Mouse (Mus musculus): ENCODE measurements around the gene Gm6034. TPM values are rescaled to one million over a fixed set of nuclear protein-coding genes. Genes with fewer than 3 reads are reported as not detected.
"Not testable (repeated sequence)": the region's sequence is repeated elsewhere in the genome, so short reads cannot be mapped to it uniquely, and the experiment has no call there.

Gm6034 gene
- total and polyA plus RNA-seq, 3 experiments: 0.42 to 2.1 (median 1.1) TPM

DNA sequence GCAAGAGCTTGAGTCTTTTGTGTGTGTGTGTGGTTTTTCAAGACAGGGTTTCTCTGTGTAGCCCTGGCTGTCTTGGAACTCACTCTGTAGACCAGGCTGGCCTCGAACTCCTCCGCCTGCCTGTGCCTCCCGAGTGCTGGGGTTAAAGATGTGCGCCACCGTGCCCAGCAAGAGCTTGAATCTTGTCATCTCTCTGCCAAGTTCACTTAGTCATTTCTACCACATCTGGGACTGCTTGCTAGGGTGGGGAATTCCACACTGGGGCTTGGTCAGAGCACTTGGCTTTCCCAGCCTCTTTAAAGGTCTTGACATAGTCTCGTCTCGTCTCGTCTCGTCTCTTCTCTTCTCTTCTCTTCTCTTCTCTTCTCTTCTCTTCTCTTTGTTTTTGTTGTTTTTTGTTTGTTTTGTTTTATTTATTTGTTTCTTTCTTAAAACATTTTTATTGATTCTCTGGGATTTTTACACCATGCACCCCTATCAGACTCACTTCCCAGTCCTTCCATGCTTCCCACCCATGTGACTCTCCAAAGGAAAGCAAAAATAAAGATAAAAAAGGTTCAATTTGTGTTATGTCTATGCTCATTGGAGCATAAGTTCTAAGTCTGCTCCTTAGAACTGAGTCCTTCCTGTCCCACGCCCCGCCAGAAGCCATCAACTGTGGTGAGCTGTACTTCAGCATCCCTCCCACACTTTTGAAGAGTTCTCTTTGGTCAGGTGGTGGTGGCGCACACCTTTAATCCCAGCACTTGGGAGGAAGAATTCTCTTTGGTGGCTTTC lies 41.5 kb upstream of the Gm6034 start (continued):
- TF ChIP-seq CHD1 (IDR thresholded peaks at IDR 0.05; ENCODE audit: low read depth, low read length) (peak; percentile 66; the same call in 1 of the 2 replicates), RCOR1 (conservative IDR thresholded peaks at IDR 0.05; ENCODE audit: low read depth, low read length) (0 out of 2 replicates have a peak, but pooled peaks have one; percentile 53), MYC (IDR thresholded peaks at IDR 0.05; ENCODE audit: low read depth, low read length) (peak; percentile 68), MAX (IDR thresholded peaks at IDR 0.05; ENCODE audit: low read length) (peak; percentile 23; the same call in 1 of the 2 replicates), GABPA (IDR thresholded peaks at IDR 0.05; ENCODE audit: insufficient replicate concordance, low read depth, low read length) (no peak), SIN3A (IDR thresholded peaks at IDR 0.05; ENCODE audit: low read length) (peak; percentile 68; the same call in 1 of the 2 replicates), CHD2 (IDR thresholded peaks at IDR 0.05; ENCODE audit: low read length) (0 out of 2 replicates have a peak, but pooled peaks have one; percentile 30), MAZ (IDR thresholded peaks at IDR 0.05; ENCODE audit: low read depth, low read length) (peak; percentile 45; the same call in 1 of the 2 replicates), JUN (IDR thresholded peaks at IDR 0.05; ENCODE audit: insufficient read depth, low read depth, low read length) (no peak), POLR2AphosphoS2 (IDR thresholded peaks at IDR 0.05; ENCODE audit: low read depth, low read length) (no peak)

DNA sequence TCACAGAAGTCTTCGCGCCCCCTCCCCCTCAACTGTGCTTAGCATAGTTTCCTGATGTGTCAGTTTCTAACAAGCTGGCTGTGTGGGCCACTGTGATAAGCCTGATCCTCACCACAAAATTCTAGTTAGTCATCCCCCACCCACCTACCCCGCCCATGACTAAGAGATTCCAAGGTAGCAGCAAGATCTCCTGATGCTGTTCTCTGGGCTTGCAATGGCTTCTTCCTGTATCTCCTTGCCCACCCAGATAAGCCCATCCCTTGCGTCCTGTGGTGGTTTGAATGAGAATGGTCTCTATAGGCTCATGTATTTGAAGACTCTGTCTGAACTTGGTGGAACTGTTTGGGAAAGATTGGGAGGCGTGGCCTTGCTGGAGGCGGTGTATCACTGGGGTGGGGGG lies 40.8 kb upstream of the Gm6034 start:
- in situ Hi-C loops (cut with MboI; ENCODE audit: low pct_ligation_motif_present, low pct_unique_long_range_greater_than_20kb, low sequenced_read_pairs): no loop called here
- peaks cover 3 to 33% of the 10 kb centered on the region in 2 experiments; a peak in 2 of 4 replicates for H3K4me1 ChIP-seq (ENCODE audit: control insufficient read depth in 1 of 2, insufficient read depth in 2 of 2)

GRCm38 (mm10) chr17:36003331-36003730 lies 39.4 kb upstream of the Gm6034 start:
- Histone ChIP-seq H3K27me3 (replicated peaks) (no peaks in the 10 kb centered on the region), H3K79me2 (replicated peaks; ENCODE audit: control insufficient read depth, extremely low read depth, insufficient read depth, poor library complexity, severe bottlenecking) (peaks cover 46% of the 10 kb centered on the region), H3K4me1 (ENCODE audit: control insufficient read depth in 1 of 2, insufficient read depth in 2 of 2) (peaks cover 3 to 33% of the 10 kb centered on the region in 2 experiments; a peak in 2 of 4 replicates), H3K9ac (ENCODE audit: insufficient read depth, low read depth) (no peak overlapping the region), H3K4me2 (ENCODE audit: insufficient read depth, low read depth, poor library complexity, severe bottlenecking) (no peak overlapping the region), H3K9me3 (replicated peaks; ENCODE audit: low read length) (peaks cover 31% of the 10 kb centered on the region), H3K27ac (ENCODE audit: insufficient read depth, low read depth) (no peak overlapping the region), H3K36me3 (replicated peaks in 1 of 2; ENCODE audit: control insufficient read depth in 1 of 2, insufficient read depth in 1 of 2, low read length in 1 of 2) (peaks cover 18 to 40% of the 10 kb centered on the region in 2 experiments), H3K4me3 (replicated peaks in 1 of 3; ENCODE audit: low read depth in 2 of 3, low read length in 2 of 3, poor library complexity in 1 of 3) (no peak overlapping the region)
- TF ChIP-seq E2F4 (IDR thresholded peaks at IDR 0.05; ENCODE audit: insufficient replicate concordance, low read depth, low read length): no peak
- TF ChIP-seq BHLHE40 (IDR thresholded peaks at IDR 0.05; ENCODE audit: low read depth, low read length): no peak
- no peak for TF ChIP-seq SIN3A (IDR thresholded peaks at IDR 0.05; ENCODE audit: low read length)
- TF ChIP-seq NELFE (IDR thresholded peaks at IDR 0.05; ENCODE audit: low read depth, low read length): no peak
- TF ChIP-seq CHD1 (IDR thresholded peaks at IDR 0.05; ENCODE audit: low read depth, low read length): no peak
- TF ChIP-seq ETS1 (conservative IDR thresholded peaks at IDR 0.05; ENCODE audit: low read depth, low read length): no peak
- TF ChIP-seq GABPA (IDR thresholded peaks at IDR 0.05; ENCODE audit: insufficient replicate concordance, low read depth, low read length): no peak
- TF ChIP-seq RCOR1 (conservative IDR thresholded peaks at IDR 0.05; ENCODE audit: low read depth, low read length): no peak
- dilution Hi-C loops (cut with MboI; ENCODE audit: extremely low pct_ligation_motif_present, extremely low pct_unique_long_range_greater_than_20kb, low sequenced_read_pairs): no loop called here
- in situ Hi-C loops (cut with MboI; ENCODE audit: low pct_ligation_motif_present, low pct_unique_long_range_greater_than_20kb, low sequenced_read_pairs): no loop called here
- DNase-seq (ENCODE audit: extremely low read depth): no peak

More for the DNA sequence above, 40.8 kb upstream of the Gm6034 start:
- H3K4me2 ChIP-seq (ENCODE audit: insufficient read depth, low read depth, poor library complexity, severe bottlenecking): no peak overlapping the region
- TF ChIP-seq ZNF384 (IDR thresholded peaks at IDR 0.05; ENCODE audit: low read depth, low read length) (no peak), ETS1 (conservative IDR thresholded peaks at IDR 0.05; ENCODE audit: low read depth, low read length) (peak; percentile 37; the same call in 1 of the 2 replicates)
- peaks cover 49% of the 10 kb centered on the region for H3K79me2 ChIP-seq (replicated peaks; ENCODE audit: control insufficient read depth, extremely low read depth, insufficient read depth, poor library complexity, severe bottlenecking)
- H3K36me3 ChIP-seq (replicated peaks in 1 of 2; ENCODE audit: control insufficient read depth in 1 of 2, insufficient read depth in 1 of 2, low read length in 1 of 2): peaks cover 18 to 40% of the 10 kb centered on the region in 2 experiments
- dilution Hi-C loops (cut with MboI; ENCODE audit: extremely low pct_ligation_motif_present, extremely low pct_unique_long_range_greater_than_20kb, low sequenced_read_pairs): no loop called here
- no peaks in the 10 kb centered on the region for H3K27me3 ChIP-seq (replicated peaks)
- no peak overlapping the region for H3K9ac ChIP-seq (ENCODE audit: insufficient read depth, low read depth)
- H3K27ac ChIP-seq (ENCODE audit: insufficient read depth, low read depth): peak overlapping the region; percentile 61
- DNase-seq (ENCODE audit: extremely low read depth): peak; percentile 74
- peaks cover 31% of the 10 kb centered on the region for H3K9me3 ChIP-seq (replicated peaks; ENCODE audit: low read length)
- no peak overlapping the region for H3K4me3 ChIP-seq (replicated peaks in 1 of 3; ENCODE audit: low read depth in 2 of 3, low read length in 2 of 3, poor library complexity in 1 of 3)

GRCm38 (mm10) chr17:36004409-36004808 lies 38.4 kb upstream of the Gm6034 start:
- DNase-seq (ENCODE audit: extremely low read depth); dilution Hi-C loops (cut with MboI; ENCODE audit: extremely low pct_ligation_motif_present, extremely low pct_unique_long_range_greater_than_20kb, low sequenced_read_pairs); H3K27ac ChIP-seq (ENCODE audit: insufficient read depth, low read depth); H3K4me2 ChIP-seq (ENCODE audit: insufficient read depth, low read depth, poor library complexity, severe bottlenecking); H3K27me3 ChIP-seq (replicated peaks); H3K4me3 ChIP-seq (replicated peaks in 1 of 3; ENCODE audit: low read depth in 2 of 3, low read length in 2 of 3, poor library complexity in 1 of 3); in situ Hi-C loops (cut with MboI; ENCODE audit: low pct_ligation_motif_present, low pct_unique_long_range_greater_than_20kb, low sequenced_read_pairs); H3K9ac ChIP-seq (ENCODE audit: insufficient read depth, low read depth): not testable (repeated sequence)
- H3K36me3 ChIP-seq (replicated peaks in 1 of 2; ENCODE audit: control insufficient read depth in 1 of 2, insufficient read depth in 1 of 2, low read length in 1 of 2): peaks cover 18 to 40% of the 10 kb centered on the region in 2 experiments
- H3K79me2 ChIP-seq (replicated peaks; ENCODE audit: control insufficient read depth, extremely low read depth, insufficient read depth, poor library complexity, severe bottlenecking): peaks cover 46% of the 10 kb centered on the region
- H3K9me3 ChIP-seq (replicated peaks; ENCODE audit: low read length): peaks cover 31% of the 10 kb centered on the region
- H3K4me1 ChIP-seq (ENCODE audit: control insufficient read depth in 1 of 2, insufficient read depth in 2 of 2): peaks cover 3 to 33% of the 10 kb centered on the region in 2 experiments; a peak in 2 of 4 replicates
